Mouse (Mus musculus): Measurements from ENCODE around the gene Cdk4.

- TF ChIP-seq CTCF (conservative IDR thresholded peaks at IDR 0.05; ENCODE audit: low read length) (no peak), NANOG (IDR thresholded peaks at IDR 0.05; ENCODE audit: borderline replicate concordance, low read length) (no peak), POU5F1 (IDR thresholded peaks at IDR 0.05; ENCODE audit: borderline replicate concordance, low read length) (no peak)
These were observed 7.9 kb upstream of the Cdk4 start for GRCm38 (mm10) chr10:127055406-127055805.

Data from E14TG2a.4 (cell line).